Mouse (Mus musculus): ENCODE measurements around the gene Clip2.
A peak's percentile ranks its signal among the peaks of the same experiment; 100 is the strongest.

The Clip2 gene

GRCm38 (mm10) chr5:134552110-134552972 lies at the start of gene Clip2:
Gene Clip2, minus strand, starts transcription at chr5:134552434.
- DNase-seq (ENCODE audit: low spot score), result peak; percentile 98

- DNase-seq (ENCODE audit: low spot score), result no peak
These were observed 45.5 kb upstream of the Clip2 start for GRCm38 (mm10) chr5:134597711-134598110.

- no peak for DNase-seq (ENCODE audit: low spot score)
These were observed 40.9 kb upstream of the Clip2 start for GRCm38 (mm10) chr5:134593093-134593492.

GRCm38 (mm10) chr5:134592026-134592581 lies 39.9 kb upstream of the Clip2 start:
- peak; percentile 37 for DNase-seq (ENCODE audit: low spot score)

- DNase-seq (ENCODE audit: low spot score), result no peak
These were observed 37.7 kb upstream of the Clip2 start for GRCm38 (mm10) chr5:134589900-134590299.

- no peak for DNase-seq (ENCODE audit: low spot score)
These were observed 32.6 kb upstream of the Clip2 start for GRCm38 (mm10) chr5:134584798-134585197.

GRCm38 (mm10) chr5:134583884-134584213 lies 31.6 kb upstream of the Clip2 start:
- DNase-seq (ENCODE audit: low spot score), result no peak

- DNase-seq (ENCODE audit: low spot score), result no peak
These were observed 31.0 kb upstream of the Clip2 start for GRCm38 (mm10) chr5:134583006-134583883.

- peak; percentile 97 for DNase-seq (ENCODE audit: low spot score)
These were observed 30.1 kb upstream of the Clip2 start for GRCm38 (mm10) chr5:134582221-134582907.

GRCm38 (mm10) chr5:134581146-134581545 lies 28.9 kb upstream of the Clip2 start, which contains the start of gene Rfc2:
Gene Rfc2, plus strand, starts transcription at chr5:134581366.
- DNase-seq (ENCODE audit: low spot score), result no peak

GRCm38 (mm10) chr5:134579135-134579534 lies 26.9 kb upstream of the Clip2 start:
- DNase-seq (ENCODE audit: low spot score), result no peak

- DNase-seq (ENCODE audit: low spot score), result no peak
These were observed 25.3 kb upstream of the Clip2 start for GRCm38 (mm10) chr5:134577534-134577933.

- DNase-seq (ENCODE audit: low spot score), result no peak
These were observed 24.4 kb upstream of the Clip2 start for GRCm38 (mm10) chr5:134576517-134577220.

GRCm38 (mm10) chr5:134575833-134576232 lies 23.6 kb upstream of the Clip2 start:
- no peak for DNase-seq (ENCODE audit: low spot score)

- no peak for DNase-seq (ENCODE audit: low spot score)
These were observed 20.4 kb upstream of the Clip2 start for GRCm38 (mm10) chr5:134572508-134573214.

- peak; percentile 35 for DNase-seq (ENCODE audit: low spot score)
These were observed 19.7 kb upstream of the Clip2 start for GRCm38 (mm10) chr5:134571730-134572507.

GRCm38 (mm10) chr5:134568964-134569491 lies 16.8 kb upstream of the Clip2 start:
- DNase-seq (ENCODE audit: low spot score), result no peak

GRCm38 (mm10) chr5:134568030-134568429 lies 15.8 kb upstream of the Clip2 start:
- DNase-seq (ENCODE audit: low spot score), result no peak

- DNase-seq (ENCODE audit: low spot score), result no peak
These were observed 15.2 kb upstream of the Clip2 start for GRCm38 (mm10) chr5:134567445-134567844.

GRCm38 (mm10) chr5:134565696-134566095 lies 13.5 kb upstream of the Clip2 start:
- no peak for DNase-seq (ENCODE audit: low spot score)
